Mouse (Mus musculus) embryonic fibroblast, embryonic 13.5 days (primary cell): ENCODE measurements around the gene Prg2.

ENCODE experiments used
- CTCF ChIP-seq: IDR thresholded peaks from 2 replicates; pipeline ENCODE4 v1.5.1; 2011; ENCODE audit warnings: mild to moderate bottlenecking, control low read depth, low read length, moderate library complexity, borderline replicate concordance; ENCODE audit not compliant: insufficient read depth
- POLR2A ChIP-seq: IDR thresholded peaks from 2 replicates; pipeline ENCODE4 v1.6.1; 2011; ENCODE audit warnings: low read depth, mild to moderate bottlenecking, control low read depth, low read length, moderate library complexity

GRCm38 (mm10) chr2:84938249-84938946 is 41.9 kb upstream of the Prg2 start:
- no peak for TF ChIP-seq POLR2A
- TF ChIP-seq CTCF = no peak
